Mouse (Mus musculus) lung, postnatal 0 days (tissue): Measurements from ENCODE around the gene Vezt. TPM values are rescaled to one million over a fixed set of nuclear protein-coding genes. Genes with fewer than 3 reads are reported as not detected.

Source experiments
- ATAC-seq: fragments of 200-750 bp; cut with Nextera tagmentation; 2 replicates; pipeline ENCODE4 v1.8.0; 2017; ENCODE audit warnings: moderate library complexity
- DNase-seq: peaks from one replicate; pipeline ENCODE4 v3.0.0-alpha.2; 2016; ENCODE audit warnings: low spot score
- H3K27ac ChIP-seq: fragments of 300-500 bp; sonication (generic); 2 replicates; pipeline ENCODE4 v1.5.1; 2014; ENCODE audit warnings: antibody characterized with exemption, mild to moderate bottlenecking, low read length, mixed read lengths
- H3K27me3 ChIP-seq: fragments of 300-500 bp; sonication (generic); replicated peaks from 2 replicates; pipeline ENCODE4 v1.6.1; 2014; ENCODE audit warnings: low read length, mixed read lengths; ENCODE audit not compliant: insufficient read depth
- H3K36me3 ChIP-seq: fragments of 300-500 bp; sonication (generic); 2 replicates; pipeline ENCODE4 v1.6.1; 2014; ENCODE audit warnings: low read length, mixed read lengths; ENCODE audit not compliant: insufficient read depth
- H3K4me1 ChIP-seq: fragments of 300-500 bp; sonication (generic); 2 replicates; pipeline ENCODE4 v1.6.1; 2014; ENCODE audit warnings: antibody characterized with exemption, low read depth, low read length, mixed read lengths; ENCODE audit not compliant: insufficient read depth
- H3K4me2 ChIP-seq: fragments of 300-500 bp; sonication (generic); replicated peaks from 2 replicates; pipeline ENCODE4 v1.6.1; 2014; ENCODE audit warnings: low read depth, mild to moderate bottlenecking, low read length, moderate library complexity, mixed read lengths
- H3K4me3 ChIP-seq: fragments of 300-500 bp; sonication (generic); 2 replicates; pipeline ENCODE4 v1.5.1; 2014; ENCODE audit warnings: low read depth, low read length
- H3K9ac ChIP-seq: fragments of 300-500 bp; sonication (generic); replicated peaks from 2 replicates; pipeline ENCODE4 v1.6.1; 2014; ENCODE audit warnings: low read depth, mild to moderate bottlenecking
- H3K9me3 ChIP-seq: fragments of 300-500 bp; sonication (generic); 2 replicates; pipeline ENCODE4 v1.6.1; 2016; ENCODE audit warnings: low read length, mixed read lengths
- CTCF ChIP-seq: IDR thresholded peaks from 2 replicates; pipeline ENCODE4 v1.5.1; 2016; ENCODE audit warnings: antibody characterized with exemption, mild to moderate bottlenecking
- EP300 ChIP-seq: IDR thresholded peaks from 2 replicates; pipeline ENCODE4 v1.6.1; 2016; ENCODE audit warnings: antibody characterized with exemption, mild to moderate bottlenecking, control low read depth
- WGBS: fragments of 180-500 bp; shearing (Covaris S2); extraction: QIAGEN DNeasy Blood & Tissue Kit; methylation state at CpG from one replicate; pipeline ENCODE4 v1.1.7; 2014; 5-methylcytosine and 5-hydroxymethylcytosine counted together
- polyA plus RNA-seq: library from polyadenylated mRNA; unstranded; fragments of >200 nt; fragmentation: Nextera tagmentation; extraction: Ambion mirVana; gene quantifications from 2 replicates; pipeline ENCODE4 v1.2.1, GENCODE M21; 2015

Vezt gene
- polyA plus RNA-seq, 1 experiment from 2014 or later = 14.3 TPM

DNA sequence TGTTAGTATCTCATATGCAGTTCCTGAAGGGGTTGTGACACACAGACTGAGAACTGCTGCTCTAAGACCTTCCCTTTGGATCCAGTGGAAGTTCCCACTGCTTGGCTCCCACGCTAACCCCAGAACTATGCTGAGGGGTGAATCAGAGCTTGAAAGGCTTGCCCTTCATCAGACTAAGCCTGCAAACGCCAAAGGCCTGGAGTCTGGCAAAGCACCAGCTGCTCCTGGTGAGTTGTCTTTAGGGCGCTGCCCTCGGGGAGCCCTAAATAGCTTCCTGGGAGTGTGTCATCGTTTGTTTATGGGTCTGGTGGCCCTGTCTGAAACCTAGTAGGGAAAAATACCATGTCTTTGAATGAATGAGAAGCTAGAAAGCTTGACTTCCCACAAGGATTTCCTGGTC, 91.4 kb downstream of the Vezt start:
- 41% methylated on average over 5 of the region's 5 CpGs for WGBS
- Histone ChIP-seq H3K9me3 (no peaks in the 10 kb centered on the region), H3K4me1 (no peaks in the 10 kb centered on the region), H3K27ac (no peak overlapping the region), H3K27me3 (no peaks in the 10 kb centered on the region), H3K9ac (no peak overlapping the region), H3K4me2 (no peak overlapping the region), H3K4me3 (no peak overlapping the region), H3K36me3 (no peaks in the 10 kb centered on the region)
- DNase-seq (peak; percentile 46), ATAC-seq (peak; percentile 61)
- no peak for TF ChIP-seq EP300
- no peak for TF ChIP-seq CTCF

DNA sequence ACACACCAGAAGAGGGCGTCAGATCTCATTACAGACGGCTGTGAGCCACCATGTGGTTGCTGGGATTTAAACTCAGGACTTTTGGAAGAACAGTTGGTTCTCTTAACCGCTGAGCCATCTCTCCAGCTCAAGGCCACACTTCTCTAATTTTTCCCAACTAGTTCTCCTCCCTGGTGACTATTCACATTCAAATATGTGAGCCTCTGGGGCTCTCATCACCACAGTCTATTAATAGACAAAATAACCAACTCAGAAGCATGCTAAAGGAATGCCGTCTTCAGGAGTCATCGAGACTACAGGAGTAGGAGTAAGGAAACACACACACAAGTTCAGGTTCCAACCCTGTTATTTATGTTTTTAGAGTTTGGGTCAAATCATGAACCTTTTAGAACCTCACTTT, 95.3 kb downstream of the Vezt start:
- 76% methylated on average over 5 of the region's 5 CpGs for WGBS
- ATAC-seq = no peak
- no peaks in the 10 kb centered on the region for H3K36me3 ChIP-seq
- H3K4me3 ChIP-seq = no peak overlapping the region
- no peaks in the 10 kb centered on the region for H3K4me1 ChIP-seq
- no peak overlapping the region for H3K9ac ChIP-seq
- no peak for DNase-seq
- no peak for TF ChIP-seq CTCF
- no peak overlapping the region for H3K4me2 ChIP-seq
- no peak overlapping the region for H3K27ac ChIP-seq
- no peaks in the 10 kb centered on the region for H3K27me3 ChIP-seq
- no peaks in the 10 kb centered on the region for H3K9me3 ChIP-seq

- WGBS = 89% methylated on average over 8 of the region's 8 CpGs
- no peak for TF ChIP-seq EP300
- TF ChIP-seq CTCF = no peak
- ATAC-seq (no peak), DNase-seq (no peak)
- Histone ChIP-seq H3K36me3 (no peaks in the 10 kb centered on the region), H3K9me3 (no peaks in the 10 kb centered on the region), H3K4me1 (no peaks in the 10 kb centered on the region), H3K9ac (no peak overlapping the region), H3K4me3 (no peak overlapping the region), H3K27ac (no peak overlapping the region), H3K4me2 (no peak overlapping the region), H3K27me3 (no peaks in the 10 kb centered on the region)
These were observed 95.9 kb downstream of the Vezt start for GRCm38 (mm10) chr10:93939676-93940075.

DNA sequence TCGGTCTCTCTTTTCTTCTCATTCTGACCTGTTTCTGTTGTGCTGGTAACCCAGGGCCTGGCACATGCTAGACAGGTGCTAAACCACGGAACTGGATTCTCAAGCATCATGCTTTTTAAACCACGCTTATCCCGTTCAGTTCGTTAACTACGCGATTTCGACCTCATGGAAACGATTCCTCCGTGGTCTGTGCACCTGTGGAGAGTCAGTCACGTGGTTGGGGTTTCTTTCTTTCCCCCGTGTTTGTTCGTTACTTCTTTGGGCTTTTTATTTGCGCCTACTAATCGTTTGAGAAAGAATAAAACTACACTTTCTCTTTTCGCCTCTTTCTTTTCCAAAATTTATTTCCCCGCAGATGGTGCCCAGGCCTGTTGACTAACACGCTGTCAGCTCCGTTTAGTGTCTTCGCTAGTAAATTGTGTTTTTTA, 96.8 kb downstream of the Vezt start:
- Histone ChIP-seq H3K4me2 (no peak overlapping the region), H3K4me1 (no peaks in the 10 kb centered on the region), H3K4me3 (no peak overlapping the region), H3K9me3 (no peaks in the 10 kb centered on the region), H3K36me3 (no peaks in the 10 kb centered on the region), H3K9ac (no peak overlapping the region), H3K27me3 (no peaks in the 10 kb centered on the region), H3K27ac (no peak overlapping the region)
- no peak for DNase-seq
- TF ChIP-seq EP300 (no peak), CTCF (no peak)
- no peak for ATAC-seq
- WGBS = 86% methylated on average over 20 of the region's 20 CpGs

GRCm38 (mm10) chr10:93933980-93934379, 101.6 kb downstream of the Vezt start:
- Histone ChIP-seq H3K4me1 (no peaks in the 10 kb centered on the region), H3K4me3 (no peak overlapping the region), H3K4me2 (no peak overlapping the region), H3K9me3 (no peaks in the 10 kb centered on the region), H3K27ac (no peak overlapping the region), H3K36me3 (no peaks in the 10 kb centered on the region), H3K9ac (no peak overlapping the region), H3K27me3 (no peaks in the 10 kb centered on the region)
- TF ChIP-seq CTCF (no peak), EP300 (no peak)
- 19% methylated on average over 9 of the region's 9 CpGs for WGBS
- DNase-seq (peak; percentile 83), ATAC-seq (peak; percentile 88)

DNA sequence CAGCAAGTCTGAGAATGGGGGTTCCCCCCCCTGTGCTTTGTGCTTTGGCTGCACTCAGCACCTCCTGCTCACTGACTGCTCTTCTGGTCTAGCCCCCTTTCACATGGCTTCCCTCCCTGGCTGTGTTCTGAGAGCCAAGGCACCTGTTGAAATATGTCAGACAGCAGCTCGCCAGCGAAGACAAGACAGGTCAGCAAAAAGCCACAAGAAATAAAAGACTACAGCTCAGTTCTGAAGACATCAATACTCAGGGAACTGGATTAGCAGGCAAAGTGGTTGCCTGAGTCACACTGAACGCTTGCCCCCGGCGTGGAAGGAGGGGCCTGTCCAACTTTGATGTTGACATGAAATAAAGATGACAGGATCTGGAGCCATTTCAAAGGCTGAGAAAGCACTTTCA, 102.8 kb downstream of the Vezt start:
- Histone ChIP-seq H3K4me1 (no peaks in the 10 kb centered on the region), H3K4me3 (no peak overlapping the region), H3K9ac (no peak overlapping the region), H3K9me3 (no peaks in the 10 kb centered on the region), H3K36me3 (no peaks in the 10 kb centered on the region), H3K27me3 (no peaks in the 10 kb centered on the region), H3K27ac (no peak overlapping the region), H3K4me2 (no peak overlapping the region)
- WGBS = 34% methylated on average over 5 of the region's 5 CpGs
- TF ChIP-seq CTCF (no peak), EP300 (no peak)
- DNase-seq (peak; percentile 36), ATAC-seq (peak; percentile 26; the same call in 1 of the 2 replicates)

GRCm38 (mm10) chr10:93932020-93932419, 103.6 kb downstream of the Vezt start:
- no peaks in the 10 kb centered on the region for H3K9me3 ChIP-seq
- DNase-seq = no peak
- no peaks in the 10 kb centered on the region for H3K4me1 ChIP-seq
- no peak overlapping the region for H3K9ac ChIP-seq
- H3K27ac ChIP-seq = no peak overlapping the region
- H3K4me3 ChIP-seq = no peak overlapping the region
- TF ChIP-seq CTCF (no peak), EP300 (no peak)
- ATAC-seq = no peak
- no peaks in the 10 kb centered on the region for H3K36me3 ChIP-seq
- no peak overlapping the region for H3K4me2 ChIP-seq
- H3K27me3 ChIP-seq = no peaks in the 10 kb centered on the region
- 64% methylated on average over 5 of the region's 5 CpGs for WGBS
